Comparison of ENCODE assay signal across 21 mouse cellular contexts in the genomic region with DNA sequence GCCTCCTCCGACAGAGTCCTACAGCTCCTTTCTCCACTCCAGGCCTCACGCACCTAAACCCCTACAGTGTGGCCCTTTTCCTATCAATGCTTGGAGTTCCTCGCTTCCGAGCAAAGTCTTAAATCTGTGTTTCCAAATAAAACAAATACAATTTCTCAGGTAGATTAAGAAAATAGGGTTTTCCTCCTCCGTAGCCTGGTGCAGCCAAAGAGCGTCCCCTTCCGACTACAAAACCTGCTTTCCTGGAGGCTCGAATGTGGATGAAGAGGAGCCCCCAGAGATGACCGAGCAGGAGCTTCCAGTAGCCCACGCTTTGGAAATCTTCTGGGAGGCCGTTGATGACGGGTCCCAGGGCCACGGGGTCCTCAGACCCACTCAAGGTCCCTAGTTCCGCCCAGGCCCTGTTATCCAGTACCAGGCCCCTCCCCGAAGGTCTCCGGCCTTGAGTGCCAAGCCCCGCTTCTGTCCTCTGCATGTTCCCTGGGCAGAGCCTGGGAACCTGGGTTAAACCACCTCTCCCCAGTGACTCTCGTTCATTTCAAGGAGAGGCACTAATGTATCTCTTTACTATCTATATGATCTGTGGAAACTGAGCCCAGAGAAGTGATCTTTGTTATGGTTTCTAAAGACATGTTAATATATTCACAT. TPM values are rescaled to one million over a fixed set of nuclear protein-coding genes. Genes with fewer than 3 reads are reported as not detected.
"Had no signal": no experiment of that assay in that cellular context is flagged by ENCODE, and none has a peak within 500 bp of the region (broad histone marks: within the 10 kb centered on the region; RNA-seq: fewer than 3 reads in every experiment).

No protein-coding gene starts in this region.

- H3K36me3 ChIP-seq: kidney, embryonic 15.5 days; limb, embryonic 10.5 days; limb, embryonic 13.5 days; liver, embryonic 12.5 days; liver, embryonic 15.5 days; midbrain, embryonic 12.5 days; midbrain, embryonic 15.5 days; neural tube, embryonic 12.5 days; neural tube, embryonic 15.5 days; stomach, embryonic 15.5 days had no signal

- H3K27me3 ChIP-seq: midbrain, embryonic 15.5 days; neural tube, embryonic 15.5 days; stomach, embryonic 15.5 days had no signal

- ATAC-seq: intestine, postnatal 0 days; liver, embryonic 12.5 days; midbrain, embryonic 15.5 days had no signal

- H3K9me3 ChIP-seq: kidney, embryonic 15.5 days; limb, embryonic 10.5 days; limb, embryonic 13.5 days; liver, embryonic 12.5 days; liver, embryonic 15.5 days; midbrain, embryonic 12.5 days; midbrain, embryonic 15.5 days; neural tube, embryonic 12.5 days; neural tube, embryonic 15.5 days; stomach, embryonic 15.5 days had no signal

- DNase-seq: kidney, adult 2 months; kidney, postnatal 14 days; liver; lung, adult 18-20 months; lung, postnatal 14 days; right cerebral cortex, adult 18-20 months; right cerebral cortex, postnatal 14 days; thymus, postnatal 14 days; thymus, postnatal 4 days had no signal

- H3K4me1 ChIP-seq: liver, embryonic 12.5 days; liver, embryonic 15.5 days; stomach, embryonic 15.5 days had no signal

- H3K9ac ChIP-seq: kidney, embryonic 15.5 days; liver, embryonic 12.5 days; liver, embryonic 15.5 days; midbrain, embryonic 15.5 days; neural tube, embryonic 12.5 days; neural tube, embryonic 15.5 days; stomach, embryonic 15.5 days had no signal

- H3K27ac ChIP-seq: limb, embryonic 10.5 days; limb, embryonic 13.5 days; liver, embryonic 12.5 days; liver, embryonic 15.5 days; macrophage; midbrain, embryonic 12.5 days; midbrain, embryonic 15.5 days; neural tube, embryonic 12.5 days; neural tube, embryonic 15.5 days; stomach, embryonic 15.5 days had no signal

- H3K4me3 ChIP-seq: liver, embryonic 12.5 days; liver, embryonic 15.5 days; midbrain, embryonic 15.5 days; neural tube, embryonic 12.5 days; neural tube, embryonic 15.5 days had no signal

RNA-seq across cellular contexts. Expression of a gene that starts 43.5 kb away (rescaled TPM):
- polyA plus RNA-seq: macrophage had no signal
